Mouse (Mus musculus) splenic B cell, adult 2 months (primary cell): ENCODE results near the gene Tsnaxip1.

ENCODE experiments used
- DNase-seq: peaks from one replicate; pipeline ENCODE4 v3.0.0-alpha.2; 2011; ENCODE audit warnings: low read depth, low spot score
- H3K27me3 ChIP-seq: 2 replicates; pipeline ENCODE4 v1.6.1; 2012; ENCODE audit warnings: mild to moderate bottlenecking, low read length, moderate library complexity, mixed read lengths; ENCODE audit not compliant: control insufficient read depth, poor library complexity, insufficient read depth, severe bottlenecking
- H3K36me3 ChIP-seq: 2 replicates; pipeline ENCODE4 v1.6.1; 2012; ENCODE audit warnings: mild to moderate bottlenecking, low read length, moderate library complexity, mixed read lengths; ENCODE audit not compliant: control insufficient read depth, poor library complexity, insufficient read depth, severe bottlenecking

Gene Tsnaxip1

DNA sequence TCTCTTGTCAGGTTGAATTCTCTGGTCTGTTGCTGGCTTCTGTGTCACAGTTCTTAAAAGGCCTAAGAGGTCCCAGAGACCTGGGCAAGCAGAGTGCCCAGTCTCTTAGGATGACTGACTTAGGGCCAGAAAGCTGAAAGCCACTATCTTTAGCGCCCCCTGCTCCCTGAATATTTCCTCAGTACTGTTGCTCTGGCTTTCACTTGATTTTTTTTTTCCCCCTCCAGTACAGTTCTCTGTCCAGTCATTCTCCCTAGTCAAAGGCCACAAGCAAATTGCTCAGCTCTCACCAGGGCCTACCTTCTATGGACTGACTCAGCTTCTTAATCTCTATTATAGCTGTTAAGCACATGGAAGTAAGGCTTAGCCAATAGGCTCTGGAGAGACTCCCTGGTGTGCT, 34.4 kb downstream of the Tsnaxip1 start:
- DNase-seq = peak; percentile 40
- no peaks in the 10 kb centered on the region for H3K36me3 ChIP-seq
- no peaks in the 10 kb centered on the region for H3K27me3 ChIP-seq

DNA sequence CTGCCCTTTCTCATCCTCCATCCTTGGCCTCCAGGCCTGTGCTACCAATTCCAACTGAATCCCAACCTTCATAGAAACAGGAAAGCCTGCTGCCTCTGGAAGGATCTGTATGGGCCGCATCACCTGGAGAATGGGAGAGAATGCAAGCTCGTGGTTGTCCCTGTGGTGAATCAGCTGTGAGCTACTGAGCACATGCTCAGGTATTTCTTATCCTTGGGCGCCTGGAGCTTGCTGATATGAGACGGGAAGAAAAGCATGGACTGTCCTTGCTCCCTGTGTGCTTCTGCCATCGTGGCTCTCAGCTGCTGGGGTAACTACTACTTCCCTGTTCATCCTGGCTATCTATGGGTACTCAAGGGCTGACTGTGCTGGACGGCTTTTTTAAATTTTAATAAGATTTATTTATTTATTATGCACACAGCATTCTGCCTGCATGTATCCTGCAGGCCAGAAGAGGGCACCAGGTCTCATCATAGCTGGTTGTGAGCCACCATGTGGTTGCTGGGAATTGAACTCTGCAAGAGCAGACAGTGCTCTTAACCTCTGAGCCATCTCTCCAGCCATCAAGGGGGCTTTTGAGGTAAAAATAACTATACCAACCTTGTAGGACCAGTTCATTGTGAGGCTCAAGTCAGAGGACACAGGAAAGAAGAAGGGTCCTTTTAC, 39.0 kb downstream of the Tsnaxip1 start:
- Histone ChIP-seq H3K36me3 (no peaks in the 10 kb centered on the region), H3K27me3 (no peaks in the 10 kb centered on the region)
- peak; percentile 37 for DNase-seq

DNA sequence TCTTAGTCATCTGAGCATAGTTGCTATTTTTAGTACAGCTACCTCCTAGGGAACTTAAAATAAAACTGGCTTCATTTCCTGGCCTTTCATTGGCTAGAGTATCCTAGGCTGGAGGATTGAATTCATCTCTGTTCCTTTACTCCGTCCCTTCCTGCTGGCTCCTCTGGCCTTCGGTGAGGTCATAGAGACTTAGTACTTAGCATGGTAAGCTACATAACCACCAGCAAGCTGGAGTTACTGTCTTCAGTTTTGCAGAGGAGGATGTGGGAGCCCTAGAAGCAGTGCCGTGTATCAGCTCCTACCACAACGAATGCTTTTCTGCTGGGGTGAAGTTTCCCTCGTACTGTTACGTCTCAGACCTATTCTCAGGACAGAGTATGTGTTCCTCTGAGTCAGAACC, 46.8 kb downstream of the Tsnaxip1 start:
- Histone ChIP-seq H3K27me3 (no peaks in the 10 kb centered on the region), H3K36me3 (peaks cover 13% of the 10 kb centered on the region)
- no peak for DNase-seq

DNA sequence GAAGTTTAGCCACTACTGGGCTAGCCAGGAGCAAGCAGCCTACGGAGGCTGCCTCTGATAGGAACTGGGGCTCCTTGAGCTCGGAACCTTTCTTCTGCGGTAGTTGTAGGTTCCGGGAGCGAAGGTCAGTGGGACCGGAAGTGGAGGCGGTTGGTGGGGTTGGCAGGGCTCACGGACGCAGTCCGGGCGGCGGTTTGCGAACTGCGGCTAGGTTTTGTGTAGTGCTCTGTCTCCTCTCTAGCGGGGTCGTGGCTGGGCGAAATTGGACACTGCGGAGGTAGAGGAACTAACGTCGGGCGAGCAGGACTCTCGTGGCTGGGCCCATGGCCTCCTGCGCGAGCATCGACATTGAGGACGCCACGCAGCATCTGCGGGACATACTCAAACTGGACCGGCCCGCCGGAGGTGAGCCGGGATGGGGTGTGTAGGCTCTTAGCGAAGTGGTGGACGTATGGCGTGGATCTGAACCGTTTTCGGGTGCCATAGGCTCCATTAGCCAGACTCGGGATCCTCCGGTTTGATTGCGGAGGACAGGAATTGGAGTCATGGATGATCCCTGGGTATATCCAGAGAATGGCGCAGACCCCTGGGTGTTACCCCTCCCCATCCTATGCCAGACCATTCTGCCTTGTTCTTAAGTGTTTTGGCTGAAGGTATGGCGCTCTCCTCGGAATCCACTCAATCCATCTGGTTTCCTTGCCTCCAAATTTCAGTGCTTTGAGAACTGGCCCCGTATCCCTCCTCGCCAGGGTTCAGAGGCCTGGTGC, 53.4 kb downstream of the Tsnaxip1 start, which contains the start of gene Edc4:
Edc4 (plus strand) TSS at position 128 of the 767 bp plus-strand sequence.
- Histone ChIP-seq H3K27me3 (no peaks in the 10 kb centered on the region), H3K36me3 (peaks cover 7% of the 10 kb centered on the region)
- DNase-seq = peak; percentile 89

DNA sequence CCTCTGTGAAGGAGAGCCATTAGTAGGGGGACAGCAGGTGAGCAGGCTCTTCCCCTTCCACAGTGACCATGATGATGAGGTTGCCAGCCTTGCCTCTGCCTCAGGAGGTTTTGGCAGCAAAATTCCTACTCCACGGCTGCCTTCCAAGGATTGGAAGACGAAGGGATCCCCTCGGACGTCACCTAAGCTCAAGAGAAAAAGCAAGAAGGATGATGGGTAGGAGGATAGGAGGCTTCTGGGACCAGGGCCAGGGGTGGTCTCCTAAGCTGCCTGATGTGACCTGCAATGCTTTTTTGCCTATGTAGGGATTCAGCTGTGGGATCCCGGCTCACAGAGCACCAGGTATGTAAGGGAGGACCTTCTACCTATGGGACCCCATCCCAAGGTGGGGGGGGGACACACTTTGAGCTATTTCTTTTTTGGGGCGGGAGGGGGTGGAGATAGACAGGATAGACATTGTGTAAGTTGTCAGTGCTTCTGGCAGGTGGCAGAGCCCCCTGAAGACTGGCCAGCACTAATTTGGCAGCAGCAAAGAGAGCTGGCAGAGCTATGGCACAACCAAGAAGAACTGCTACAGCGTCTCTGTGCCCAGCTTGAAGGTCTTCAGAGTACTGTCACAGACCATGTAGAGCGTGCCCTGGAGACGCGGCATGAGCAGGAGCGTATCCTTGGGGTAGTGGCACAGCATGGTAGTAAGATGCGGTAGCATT, 62.4 kb downstream of the Tsnaxip1 start:
- peaks cover 10% of the 10 kb centered on the region for H3K36me3 ChIP-seq
- H3K27me3 ChIP-seq = no peaks in the 10 kb centered on the region
- DNase-seq = no peak

DNA sequence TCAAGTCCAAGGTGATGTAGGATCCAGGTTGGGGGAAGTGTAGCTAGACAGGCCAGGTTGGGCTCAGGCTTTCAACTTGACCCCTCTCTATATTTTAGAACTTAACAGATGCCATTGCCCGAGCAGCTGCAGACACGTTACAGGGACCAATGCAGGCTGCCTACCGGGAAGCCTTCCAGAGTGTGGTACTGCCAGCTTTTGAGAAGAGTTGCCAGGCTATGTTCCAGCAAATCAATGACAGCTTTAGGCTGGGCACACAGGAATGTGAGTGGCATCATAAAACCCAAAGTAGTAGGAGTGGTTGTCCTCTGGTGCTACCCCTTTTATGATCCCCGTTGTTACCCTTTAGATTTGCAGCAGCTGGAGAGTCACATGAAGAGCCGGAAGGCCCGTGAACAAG, 63.3 kb downstream of the Tsnaxip1 start:
- no peak for DNase-seq
- Histone ChIP-seq H3K36me3 (peaks cover 10% of the 10 kb centered on the region), H3K27me3 (no peaks in the 10 kb centered on the region)

DNA sequence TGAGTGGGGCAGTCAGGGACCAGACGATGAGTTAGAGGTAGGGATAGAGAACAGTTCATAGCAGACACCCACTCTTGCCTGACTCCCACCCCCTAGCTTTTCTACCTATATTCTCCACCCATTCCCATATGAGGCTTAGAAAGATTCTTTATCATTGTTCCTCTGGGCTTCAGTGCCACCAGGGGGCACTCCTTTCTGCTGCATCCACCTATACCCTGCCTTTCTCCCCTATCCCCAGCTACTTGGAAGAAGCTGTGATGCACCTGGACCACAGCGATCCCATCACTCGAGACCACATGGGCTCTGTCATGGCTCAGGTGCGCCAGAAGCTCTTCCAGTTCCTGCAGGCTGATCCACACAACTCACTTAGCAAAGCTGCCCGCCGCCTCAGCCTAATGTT, 64.9 kb downstream of the Tsnaxip1 start:
- Histone ChIP-seq H3K27me3 (no peaks in the 10 kb centered on the region), H3K36me3 (peaks cover 7% of the 10 kb centered on the region)
- DNase-seq = peak; percentile 54

DNA sequence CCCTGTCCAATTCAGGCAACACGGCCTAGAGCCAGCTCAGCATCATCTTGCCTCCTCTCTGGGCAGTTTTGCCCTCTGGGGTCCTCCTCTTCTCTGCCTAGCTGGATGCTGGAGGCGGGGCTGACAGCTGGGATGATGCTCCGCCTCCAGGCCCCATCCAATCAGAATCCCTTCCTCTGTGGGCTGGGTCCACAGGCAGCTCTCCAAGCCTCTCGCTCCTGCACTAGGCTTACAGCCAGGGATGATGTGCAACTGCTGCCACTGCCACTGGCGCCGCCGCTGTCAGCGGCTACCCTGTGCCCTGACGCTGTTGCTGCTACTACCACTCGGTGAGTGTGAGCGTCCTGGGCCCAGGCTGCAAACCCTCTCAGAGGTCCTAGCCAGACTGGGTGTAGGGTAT, 65.8 kb downstream of the Tsnaxip1 start, which contains the start of gene Nrn1l:
Nrn1l (plus strand) TSS at position 229 of the 400 bp plus-strand sequence.
- DNase-seq = no peak
- Histone ChIP-seq H3K36me3 (peaks cover 6% of the 10 kb centered on the region), H3K27me3 (no peaks in the 10 kb centered on the region)
